Mouse (Mus musculus) cortical plate, adult 2 months (tissue): Measurements from ENCODE around the gene Olfr693.

Experiments used
- CTCF ChIP-seq: fragments of 200-500 bp; IDR thresholded peaks from 2 replicates; pipeline ENCODE4 v1.5.1; 2011; ENCODE audit warnings: mild to moderate bottlenecking, control low read depth, low read length; ENCODE audit not compliant: insufficient read depth; ENCODE audit errors: extremely low read depth
- POLR2A ChIP-seq: fragments of 200-500 bp; IDR thresholded peaks from 2 replicates; pipeline ENCODE4 v1.6.1; 2011; ENCODE audit warnings: mild to moderate bottlenecking, low read length, control low read depth; ENCODE audit not compliant: insufficient read depth; ENCODE audit errors: extremely low read depth

- TF ChIP-seq CTCF: no peak
- TF ChIP-seq POLR2A: no peak
Observed at GRCm38 (mm10) chr7:106635560-106635959, 44.8 kb downstream of the Olfr693 start.
